Mouse (Mus musculus): ENCODE data around the gene Gm17660. TPM values are rescaled to one million over a fixed set of nuclear protein-coding genes. Genes with fewer than 3 reads are reported as not detected.

Gm17660 gene
- total RNA-seq, 1 experiment from 2014 or later = not detected

GRCm38 (mm10) chr5:104095416-104096077 is 18.1 kb upstream of the Gm17660 start:
- ATAC-seq (replicated peaks; ENCODE audit: insufficient number of reproducible peaks, low FRiP score, low TSS enrichment, poor library complexity, severe bottlenecking) = no peak

GRCm38 (mm10) chr5:104089751-104090150 is 12.3 kb upstream of the Gm17660 start:
- ATAC-seq (replicated peaks; ENCODE audit: insufficient number of reproducible peaks, low FRiP score, low TSS enrichment, poor library complexity, severe bottlenecking) = no peak

GRCm38 (mm10) chr5:104085366-104085765 is 8.0 kb upstream of the Gm17660 start:
- no peak for ATAC-seq (replicated peaks; ENCODE audit: insufficient number of reproducible peaks, low FRiP score, low TSS enrichment, poor library complexity, severe bottlenecking)

- no peak for ATAC-seq (replicated peaks; ENCODE audit: insufficient number of reproducible peaks, low FRiP score, low TSS enrichment, poor library complexity, severe bottlenecking)
Measured at GRCm38 (mm10) chr5:104080736-104081135, 3.3 kb upstream of the Gm17660 start.

- no peak for ATAC-seq (replicated peaks; ENCODE audit: insufficient number of reproducible peaks, low FRiP score, low TSS enrichment, poor library complexity, severe bottlenecking)
Measured at GRCm38 (mm10) chr5:104076361-104076760, 1.0 kb downstream of the Gm17660 start.

GRCm38 (mm10) chr5:104074388-104074787 is 3.0 kb downstream of the Gm17660 start:
- no peak; the same call in 1 of the 2 replicates for ATAC-seq (replicated peaks; ENCODE audit: insufficient number of reproducible peaks, low FRiP score, low TSS enrichment, poor library complexity, severe bottlenecking)

- no peak for ATAC-seq (replicated peaks; ENCODE audit: insufficient number of reproducible peaks, low FRiP score, low TSS enrichment, poor library complexity, severe bottlenecking)
Measured at GRCm38 (mm10) chr5:104073602-104074001, 3.8 kb downstream of the Gm17660 start.

GRCm38 (mm10) chr5:104072272-104072886 is 5.0 kb downstream of the Gm17660 start:
- no peak for ATAC-seq (replicated peaks; ENCODE audit: insufficient number of reproducible peaks, low FRiP score, low TSS enrichment, poor library complexity, severe bottlenecking)

GRCm38 (mm10) chr5:104071048-104071447 is 6.4 kb downstream of the Gm17660 start:
- no peak for ATAC-seq (replicated peaks; ENCODE audit: insufficient number of reproducible peaks, low FRiP score, low TSS enrichment, poor library complexity, severe bottlenecking)

- ATAC-seq (replicated peaks; ENCODE audit: insufficient number of reproducible peaks, low FRiP score, low TSS enrichment, poor library complexity, severe bottlenecking) = no peak
Measured at GRCm38 (mm10) chr5:104068751-104069150, 8.7 kb downstream of the Gm17660 start.

- no peak for ATAC-seq (replicated peaks; ENCODE audit: insufficient number of reproducible peaks, low FRiP score, low TSS enrichment, poor library complexity, severe bottlenecking)
Measured at GRCm38 (mm10) chr5:104062773-104063551, 14.4 kb downstream of the Gm17660 start.

- ATAC-seq (replicated peaks; ENCODE audit: insufficient number of reproducible peaks, low FRiP score, low TSS enrichment, poor library complexity, severe bottlenecking) = no peak
Measured at GRCm38 (mm10) chr5:104061936-104062772, 15.3 kb downstream of the Gm17660 start.

- no peak for ATAC-seq (replicated peaks; ENCODE audit: insufficient number of reproducible peaks, low FRiP score, low TSS enrichment, poor library complexity, severe bottlenecking)
Measured at GRCm38 (mm10) chr5:104060429-104060828, 17.0 kb downstream of the Gm17660 start.

GRCm38 (mm10) chr5:104059628-104060027 is 17.8 kb downstream of the Gm17660 start:
- no peak for ATAC-seq (replicated peaks; ENCODE audit: insufficient number of reproducible peaks, low FRiP score, low TSS enrichment, poor library complexity, severe bottlenecking)

- ATAC-seq (replicated peaks; ENCODE audit: insufficient number of reproducible peaks, low FRiP score, low TSS enrichment, poor library complexity, severe bottlenecking) = peak; percentile 65; the same call in 1 of the 2 replicates
Measured at GRCm38 (mm10) chr5:104058021-104058420, 19.4 kb downstream of the Gm17660 start.

GRCm38 (mm10) chr5:104056295-104056694 is 21.1 kb downstream of the Gm17660 start:
- no peak for ATAC-seq (replicated peaks; ENCODE audit: insufficient number of reproducible peaks, low FRiP score, low TSS enrichment, poor library complexity, severe bottlenecking)

GRCm38 (mm10) chr5:104055816-104056215 is 21.6 kb downstream of the Gm17660 start:
- no peak for ATAC-seq (replicated peaks; ENCODE audit: insufficient number of reproducible peaks, low FRiP score, low TSS enrichment, poor library complexity, severe bottlenecking)

GRCm38 (mm10) chr5:104054938-104055337 is 22.5 kb downstream of the Gm17660 start:
- no peak for ATAC-seq (replicated peaks; ENCODE audit: insufficient number of reproducible peaks, low FRiP score, low TSS enrichment, poor library complexity, severe bottlenecking)

GRCm38 (mm10) chr5:104052956-104053355 is 24.5 kb downstream of the Gm17660 start:
- peak; percentile 59; the same call in 1 of the 2 replicates for ATAC-seq (replicated peaks; ENCODE audit: insufficient number of reproducible peaks, low FRiP score, low TSS enrichment, poor library complexity, severe bottlenecking)

All from monocyte, adult 5-6 weeks (primary cell).